Mouse (Mus musculus) embryonic facial prominence, embryonic 13.5 days (tissue): ENCODE results near the gene 9530003J23Rik. TPM values are rescaled to one million over a fixed set of nuclear protein-coding genes. Genes with fewer than 3 reads are reported as not detected.
"Not testable (repeated sequence)": the region's sequence is repeated elsewhere in the genome, so short reads cannot be mapped to it uniquely, and the experiment has no call there.

Experiments
- ATAC-seq: fragments of 200-750 bp; cut with Nextera tagmentation; 2 replicates; pipeline ENCODE4 v1.8.0; 2017; ENCODE audit warnings: low read depth; ENCODE audit not compliant: insufficient number of reproducible peaks, insufficient read depth, low FRiP score, low TSS enrichment
- H3K27ac ChIP-seq: fragments of 300-500 bp; sonication (generic); 2 replicates; pipeline ENCODE4 v1.5.1; 2015; ENCODE audit warnings: moderate library complexity, mild to moderate bottlenecking, inconsistent platforms
- H3K27me3 ChIP-seq: fragments of 300-500 bp; sonication (generic); 2 replicates; pipeline ENCODE4 v1.6.1; 2015; ENCODE audit warnings: mild to moderate bottlenecking, inconsistent platforms
- H3K36me3 ChIP-seq: fragments of 300-500 bp; sonication (generic); 2 replicates; pipeline ENCODE4 v1.6.1; 2015; ENCODE audit warnings: mild to moderate bottlenecking, inconsistent platforms
- H3K4me1 ChIP-seq: fragments of 300-500 bp; sonication (generic); 2 replicates; pipeline ENCODE4 v1.6.1; 2015; ENCODE audit warnings: inconsistent platforms
- H3K4me2 ChIP-seq: fragments of 300-500 bp; sonication (generic); 2 replicates; pipeline ENCODE4 v1.6.1; 2015; ENCODE audit warnings: moderate library complexity, mild to moderate bottlenecking, inconsistent platforms
- H3K4me3 ChIP-seq: fragments of 300-500 bp; sonication (generic); 2 replicates; pipeline ENCODE4 v1.5.1; 2015; ENCODE audit warnings: mild to moderate bottlenecking, inconsistent platforms
- H3K9ac ChIP-seq: fragments of 300-500 bp; sonication (generic); 2 replicates; pipeline ENCODE4 v1.6.1; 2015; ENCODE audit warnings: mild to moderate bottlenecking, inconsistent platforms
- H3K9me3 ChIP-seq: fragments of 300-500 bp; sonication (generic); 2 replicates; pipeline ENCODE4 v1.6.1; 2016; ENCODE audit warnings: inconsistent platforms
- WGBS: fragments of 180-500 bp; shearing (Covaris S2); methylation state at CpG from one replicate; pipeline ENCODE4 v1.1.7; 2015; ENCODE audit warnings: mixed read lengths; 5-methylcytosine and 5-hydroxymethylcytosine counted together
- polyA plus RNA-seq: library from polyadenylated mRNA; unstranded; fragments of >200 nt; fragmentation: Nextera tagmentation; extraction: Ambion mirVana; gene quantifications from 2 replicates; pipeline ENCODE4 v1.2.1, GENCODE M21; 2015

The 9530003J23Rik gene
- polyA plus RNA-seq: not detected in 2 replicates

DNA sequence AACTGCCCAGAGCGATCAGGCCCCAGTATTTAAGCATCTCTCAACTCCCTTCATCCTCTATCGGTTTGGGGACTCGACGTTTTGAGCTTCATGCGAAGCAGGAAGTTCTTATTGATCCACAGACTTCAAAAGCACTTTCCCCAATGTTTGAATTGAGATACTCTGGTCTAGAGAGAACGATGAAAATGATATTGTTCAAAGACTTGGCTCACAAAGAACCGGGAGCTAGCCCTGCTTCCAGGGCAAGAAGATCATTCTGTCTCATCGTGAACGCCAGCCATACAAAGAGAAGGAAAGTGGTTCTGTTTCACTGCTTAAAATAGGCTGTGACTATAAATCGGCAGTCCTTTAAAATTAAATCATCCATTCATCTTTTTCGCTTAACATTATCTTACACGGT is at the start of gene 9530003J23Rik:
TSS of gene 9530003J23Rik (minus strand) at position 101 of the 400 bp plus-strand sequence.
- ATAC-seq: no peak
- no peak within 1 kb of the TSS for H3K4me2 ChIP-seq
- H3K4me1 ChIP-seq: no peaks in the 10 kb centered on the region
- no peak within 1 kb of the TSS for H3K27ac ChIP-seq
- no peaks in the 10 kb centered on the region for H3K36me3 ChIP-seq
- H3K9me3 ChIP-seq: no peaks in the 10 kb centered on the region
- H3K27me3 ChIP-seq: no peaks in the 10 kb centered on the region
- H3K4me3 ChIP-seq: no peak within 1 kb of the TSS
- no peak within 1 kb of the TSS for H3K9ac ChIP-seq
- WGBS: 88% methylated on average over 12 of the region's 12 CpGs

GRCm38 (mm10) chr10:117287226-117287850 is 48.8 kb upstream of the 9530003J23Rik start:
- H3K36me3 ChIP-seq: no peaks in the 10 kb centered on the region
- H3K4me1 ChIP-seq: no peaks in the 10 kb centered on the region
- H3K9ac ChIP-seq: no peak overlapping the region
- H3K4me2 ChIP-seq: no peak overlapping the region
- no peaks in the 10 kb centered on the region for H3K27me3 ChIP-seq
- WGBS: 78% methylated on average over 3 of the region's 3 CpGs
- no peaks in the 10 kb centered on the region for H3K9me3 ChIP-seq
- ATAC-seq: no peak
- no peak overlapping the region for H3K4me3 ChIP-seq
- H3K27ac ChIP-seq: no peak overlapping the region

DNA sequence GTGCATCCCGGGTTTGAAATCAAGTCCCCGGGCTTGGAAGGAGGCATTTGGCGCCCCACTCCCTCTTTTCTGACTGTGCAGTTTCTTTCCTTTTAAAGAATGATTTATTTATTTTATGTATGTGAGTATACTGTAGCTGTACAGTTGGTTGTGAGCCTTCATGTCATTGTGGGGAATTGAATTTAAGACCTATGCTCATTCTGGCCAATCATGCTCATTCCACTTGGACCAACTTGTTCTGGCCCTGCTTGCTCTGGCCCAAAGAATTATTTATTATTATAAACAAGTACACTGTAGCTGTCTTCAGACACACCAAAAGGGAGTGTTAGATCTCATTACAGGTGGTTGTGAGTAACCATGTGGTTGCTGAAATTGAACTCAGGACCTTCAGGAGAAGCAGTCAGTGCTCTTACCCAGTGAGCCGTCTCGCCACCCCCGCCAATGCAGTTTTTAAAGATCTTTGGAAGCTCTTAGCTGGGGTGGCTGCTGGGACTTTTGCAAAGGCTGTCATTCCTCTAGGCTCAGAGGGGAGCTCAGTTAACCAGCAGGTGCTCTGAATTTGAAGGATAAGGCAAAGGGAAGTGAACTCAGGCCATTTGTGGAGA is 48.0 kb upstream of the 9530003J23Rik start:
- no peaks in the 10 kb centered on the region for H3K27me3 ChIP-seq
- ATAC-seq: no peak
- no peaks in the 10 kb centered on the region for H3K4me1 ChIP-seq
- WGBS: 86% methylated on average over 6 of the region's 6 CpGs
- no peak overlapping the region for H3K27ac ChIP-seq
- H3K9me3 ChIP-seq: no peaks in the 10 kb centered on the region
- no peak overlapping the region for H3K4me3 ChIP-seq
- H3K4me2 ChIP-seq: no peak overlapping the region
- no peaks in the 10 kb centered on the region for H3K36me3 ChIP-seq
- no peak overlapping the region for H3K9ac ChIP-seq

DNA sequence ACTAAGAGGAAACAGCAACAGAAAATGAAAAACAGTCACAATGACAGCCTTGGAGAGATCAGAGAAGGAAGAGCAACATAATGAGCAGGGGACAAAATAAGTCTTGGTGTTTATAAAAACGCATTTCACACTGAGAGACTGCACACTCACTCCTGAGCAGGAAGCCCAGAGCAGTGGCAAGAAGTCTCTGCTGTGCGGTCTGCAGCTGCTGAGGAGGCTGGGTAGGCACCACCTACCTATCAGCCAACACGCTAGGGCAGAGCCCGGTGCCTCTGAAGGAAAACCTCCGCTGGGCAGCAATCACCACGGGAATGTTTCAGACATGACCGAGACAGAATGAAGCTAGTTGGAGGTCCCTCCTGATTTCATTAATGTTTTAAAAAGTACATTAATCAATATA is 47.1 kb upstream of the 9530003J23Rik start:
- H3K4me2 ChIP-seq, H3K27me3 ChIP-seq, H3K36me3 ChIP-seq, H3K4me3 ChIP-seq, H3K27ac ChIP-seq, H3K9ac ChIP-seq, H3K9me3 ChIP-seq, ATAC-seq, H3K4me1 ChIP-seq: not testable (repeated sequence)
- WGBS: 82% methylated on average over 4 of the region's 7 CpGs

GRCm38 (mm10) chr10:117284578-117285520 is 46.3 kb upstream of the 9530003J23Rik start:
- Histone ChIP-seq H3K36me3 (no peaks in the 10 kb centered on the region), H3K9ac (no peak overlapping the region), H3K27me3 (no peaks in the 10 kb centered on the region), H3K4me1 (no peaks in the 10 kb centered on the region), H3K9me3 (no peaks in the 10 kb centered on the region), H3K4me2 (no peak overlapping the region), H3K27ac (no peak overlapping the region), H3K4me3 (no peak overlapping the region)
- 87% methylated on average over 10 of the region's 10 CpGs for WGBS
- ATAC-seq: no peak

DNA sequence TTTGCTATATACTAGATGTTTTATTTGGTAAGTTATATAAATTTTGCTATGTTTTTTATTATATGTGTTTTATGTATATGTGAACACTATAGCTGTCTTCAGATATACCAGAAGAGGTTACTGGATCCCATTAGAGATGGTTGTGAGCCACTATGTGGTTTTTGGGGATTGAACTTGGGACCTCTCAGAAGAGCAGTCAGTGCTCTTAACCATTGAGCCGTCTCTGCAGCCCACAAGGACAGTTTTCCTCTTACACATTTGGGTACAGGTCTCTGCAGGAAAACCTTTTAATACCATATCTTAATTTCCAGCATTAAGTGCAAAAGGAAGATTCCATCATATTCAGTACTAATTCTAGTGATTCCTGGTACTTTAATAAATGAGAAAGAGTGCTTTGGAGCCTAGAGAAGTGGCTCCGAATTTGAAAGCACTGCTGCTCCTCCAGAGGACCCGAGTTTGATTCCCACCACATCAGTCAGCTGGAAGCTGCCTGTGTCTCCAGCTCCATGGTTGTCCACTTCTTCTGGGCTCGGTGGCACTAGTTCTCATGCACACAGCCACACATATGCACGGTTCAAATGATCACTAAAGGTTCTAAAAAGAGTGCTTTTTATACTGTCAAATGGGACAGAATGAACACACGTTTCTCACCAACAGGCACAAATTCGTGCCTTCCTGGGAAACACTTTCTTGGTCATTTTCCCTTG is 45.5 kb upstream of the 9530003J23Rik start:
- H3K4me1 ChIP-seq: no peaks in the 10 kb centered on the region
- no peak overlapping the region for H3K27ac ChIP-seq
- no peaks in the 10 kb centered on the region for H3K27me3 ChIP-seq
- ATAC-seq: no peak
- no peak overlapping the region for H3K4me3 ChIP-seq
- H3K36me3 ChIP-seq: no peaks in the 10 kb centered on the region
- H3K4me2 ChIP-seq: no peak overlapping the region
- no peak overlapping the region for H3K9ac ChIP-seq
- no peaks in the 10 kb centered on the region for H3K9me3 ChIP-seq
- WGBS: 79% methylated on average over 7 of the region's 7 CpGs

DNA sequence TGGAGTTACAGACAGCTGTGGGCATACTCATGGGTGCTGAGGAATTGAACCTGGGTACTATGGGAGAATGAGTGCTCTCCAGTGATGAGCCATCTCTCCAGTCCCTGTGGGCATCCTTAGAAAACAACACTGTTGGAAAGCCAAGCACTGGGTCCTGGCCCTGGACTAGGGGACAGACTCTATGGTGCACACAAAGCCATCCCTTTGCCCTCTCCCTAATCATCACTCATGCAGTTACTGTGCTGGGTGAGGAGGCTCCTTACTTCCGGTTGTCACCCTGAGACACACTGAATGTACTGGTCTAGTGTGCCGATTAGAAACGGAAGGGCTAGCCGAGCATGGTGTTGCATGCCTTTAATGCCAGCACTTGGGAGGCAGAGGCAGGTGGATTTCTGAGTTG is 44.7 kb upstream of the 9530003J23Rik start:
- not testable (repeated sequence) for H3K27me3 ChIP-seq, H3K4me1 ChIP-seq, H3K4me2 ChIP-seq, H3K36me3 ChIP-seq, H3K27ac ChIP-seq, ATAC-seq, H3K4me3 ChIP-seq, H3K9me3 ChIP-seq, H3K9ac ChIP-seq
- 85% methylated on average over 4 of the region's 4 CpGs for WGBS

DNA sequence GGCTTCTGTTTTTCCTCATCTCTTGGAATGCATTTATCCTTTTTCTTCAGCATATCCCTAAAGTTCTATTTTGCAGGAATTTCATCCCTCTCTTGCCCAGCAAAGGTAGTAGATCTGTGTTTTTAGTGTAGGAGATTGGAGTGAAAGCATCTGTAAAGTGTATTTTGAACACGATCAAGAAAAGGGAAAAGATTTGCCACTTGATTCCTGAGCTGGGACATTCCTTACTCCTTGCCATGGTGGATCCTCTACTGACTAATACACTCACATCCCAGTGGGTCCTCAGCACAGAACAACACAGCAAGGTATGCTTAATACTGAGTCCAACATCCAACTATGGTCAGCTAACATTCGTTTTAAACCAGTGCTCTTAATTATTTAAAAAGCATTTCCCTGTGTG is 44.0 kb upstream of the 9530003J23Rik start:
- no peaks in the 10 kb centered on the region for H3K9me3 ChIP-seq
- H3K9ac ChIP-seq: no peak overlapping the region
- no peak overlapping the region for H3K27ac ChIP-seq
- H3K4me3 ChIP-seq: no peak overlapping the region
- no peak overlapping the region for H3K4me2 ChIP-seq
- H3K4me1 ChIP-seq: no peaks in the 10 kb centered on the region
- WGBS: 83% methylated on average over 2 of the region's 2 CpGs
- no peaks in the 10 kb centered on the region for H3K36me3 ChIP-seq
- no peaks in the 10 kb centered on the region for H3K27me3 ChIP-seq
- no peak for ATAC-seq

DNA sequence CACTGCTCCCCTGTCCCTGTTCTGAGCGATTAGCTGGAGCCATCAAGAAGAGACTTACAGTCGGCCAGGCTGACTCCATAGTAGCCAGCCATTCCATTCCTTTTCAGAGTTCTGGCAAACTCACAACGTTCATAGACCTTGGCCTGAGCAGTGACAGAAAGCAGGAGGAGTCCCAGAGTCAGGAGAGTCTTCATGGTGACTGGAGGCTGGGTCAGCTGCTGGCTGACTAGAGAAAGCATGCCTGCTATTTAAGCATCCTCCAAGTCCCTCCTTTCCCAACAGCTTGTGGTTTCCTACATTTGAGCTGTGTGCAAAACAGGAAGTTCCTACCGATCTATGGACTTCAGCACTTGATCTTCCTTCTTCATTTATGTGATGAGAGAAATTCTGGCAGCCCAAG is 43.5 kb upstream of the 9530003J23Rik start, which contains the start of gene Lyz2:
TSS of gene Lyz2 (minus strand) at position 273 of the 400 bp plus-strand sequence.
- Histone ChIP-seq H3K4me3 (no peak within 1 kb of the TSS), H3K9me3 (no peaks in the 10 kb centered on the region), H3K27me3 (no peaks in the 10 kb centered on the region), H3K36me3 (no peaks in the 10 kb centered on the region), H3K9ac (no peak within 1 kb of the TSS), H3K4me1 (no peaks in the 10 kb centered on the region), H3K4me2 (no peak within 1 kb of the TSS), H3K27ac (no peak within 1 kb of the TSS)
- WGBS: 48% methylated on average over 4 of the region's 4 CpGs
- no peak for ATAC-seq

GRCm38 (mm10) chr10:117281381-117281920 is 42.9 kb upstream of the 9530003J23Rik start:
- H3K27me3 ChIP-seq: no peaks in the 10 kb centered on the region
- no peak overlapping the region for H3K27ac ChIP-seq
- ATAC-seq: no peak
- no peaks in the 10 kb centered on the region for H3K9me3 ChIP-seq
- WGBS: 87% methylated on average over 7 of the region's 7 CpGs
- no peak overlapping the region for H3K4me3 ChIP-seq
- H3K36me3 ChIP-seq: no peaks in the 10 kb centered on the region
- H3K4me2 ChIP-seq: no peak overlapping the region
- H3K4me1 ChIP-seq: no peaks in the 10 kb centered on the region
- H3K9ac ChIP-seq: no peak overlapping the region

- Histone ChIP-seq H3K27ac (no peak overlapping the region), H3K36me3 (no peaks in the 10 kb centered on the region), H3K4me3 (no peak overlapping the region), H3K9ac (no peak overlapping the region), H3K4me1 (no peaks in the 10 kb centered on the region), H3K4me2 (no peak overlapping the region), H3K27me3 (no peaks in the 10 kb centered on the region), H3K9me3 (no peaks in the 10 kb centered on the region)
- no peak for ATAC-seq
- WGBS: 27% methylated on average over 1 of the region's 1 CpGs
These were observed 41.5 kb upstream of the 9530003J23Rik start for GRCm38 (mm10) chr10:117280000-117280399.
